Mouse (Mus musculus): ENCODE measurements around the gene Alk. TPM values are rescaled to one million over a fixed set of nuclear protein-coding genes. Genes with fewer than 3 reads are reported as not detected.

Gene Alk
- total and polyA plus RNA-seq, 3 experiments: not detected

- no peak overlapping the region for H3K27ac ChIP-seq (ENCODE audit: control insufficient read depth, low read depth, low read length)
- no peaks in the 10 kb centered on the region for H3K79me2 ChIP-seq (ENCODE audit: control insufficient read depth, insufficient read depth, low read length, poor library complexity)
- no peak for DNase-seq (ENCODE audit: low read depth, low spot score)
- no peaks in the 10 kb centered on the region for H3K9me3 ChIP-seq (replicated peaks; ENCODE audit: insufficient read depth, low read length)
- H3K9ac ChIP-seq (ENCODE audit: control insufficient read depth, low read depth, low read length, poor library complexity, severe bottlenecking): no peak overlapping the region
- no peaks in the 10 kb centered on the region for H3K27me3 ChIP-seq (ENCODE audit: control insufficient read depth in 1 of 2, insufficient read depth in 2 of 2, low read length in 2 of 2)
- TF ChIP-seq JUND (IDR thresholded peaks at IDR 0.05; ENCODE audit: low read depth, low read length) (no peak), ZC3H11A (IDR thresholded peaks at IDR 0.05; ENCODE audit: low read depth, low read length) (no peak), TCF12 (IDR thresholded peaks at IDR 0.05; ENCODE audit: low read depth, low read length) (no peak), MAX (IDR thresholded peaks at IDR 0.05; ENCODE audit: low read length) (no peak), MYC (IDR thresholded peaks at IDR 0.05; ENCODE audit: low read depth, low read length) (no peak), BHLHE40 (IDR thresholded peaks at IDR 0.05; ENCODE audit: borderline replicate concordance, low read depth, low read length) (no peak), ELF1 (IDR thresholded peaks at IDR 0.05; ENCODE audit: low read depth, low read length) (no peak)
- no peaks in the 10 kb centered on the region for H3K36me3 ChIP-seq (ENCODE audit: control insufficient read depth in 1 of 2, insufficient read depth in 2 of 2, low read length in 2 of 2)
- H3K4me1 ChIP-seq (ENCODE audit: control insufficient read depth in 1 of 2, insufficient read depth in 2 of 2, low read length in 2 of 2): no peaks in the 10 kb centered on the region
- H3K4me3 ChIP-seq (ENCODE audit: control insufficient read depth in 1 of 2, insufficient read depth in 1 of 2, low read depth in 2 of 2, low read length in 2 of 2): no peak overlapping the region
Measured at GRCm38 (mm10) chr17:71869372-71870231, 734.8 kb downstream of the Alk start.

GRCm38 (mm10) chr17:71868828-71869227 is 735.6 kb downstream of the Alk start:
- Histone ChIP-seq H3K9me3 (replicated peaks; ENCODE audit: insufficient read depth, low read length) (no peaks in the 10 kb centered on the region), H3K79me2 (ENCODE audit: control insufficient read depth, insufficient read depth, low read length, poor library complexity) (no peaks in the 10 kb centered on the region), H3K4me3 (ENCODE audit: control insufficient read depth in 1 of 2, insufficient read depth in 1 of 2, low read depth in 2 of 2, low read length in 2 of 2) (no peak overlapping the region), H3K36me3 (ENCODE audit: control insufficient read depth in 1 of 2, insufficient read depth in 2 of 2, low read length in 2 of 2) (no peaks in the 10 kb centered on the region), H3K9ac (ENCODE audit: control insufficient read depth, low read depth, low read length, poor library complexity, severe bottlenecking) (no peak overlapping the region), H3K4me1 (ENCODE audit: control insufficient read depth in 1 of 2, insufficient read depth in 2 of 2, low read length in 2 of 2) (no peaks in the 10 kb centered on the region), H3K27ac (ENCODE audit: control insufficient read depth, low read depth, low read length) (no peak overlapping the region), H3K27me3 (ENCODE audit: control insufficient read depth in 1 of 2, insufficient read depth in 2 of 2, low read length in 2 of 2) (no peaks in the 10 kb centered on the region)
- DNase-seq (ENCODE audit: low read depth, low spot score): no peak
- TF ChIP-seq JUND (IDR thresholded peaks at IDR 0.05; ENCODE audit: low read depth, low read length): no peak
- TF ChIP-seq MYB (IDR thresholded peaks at IDR 0.05; ENCODE audit: low read depth, low read length): no peak
- no peak for TF ChIP-seq CHD1 (IDR thresholded peaks at IDR 0.05; ENCODE audit: low read depth, low read length)
- no peak for TF ChIP-seq POLR2AphosphoS5 (IDR thresholded peaks at IDR 0.05; ENCODE audit: borderline replicate concordance, low read depth, low read length)
- TF ChIP-seq HCFC1 (IDR thresholded peaks at IDR 0.05; ENCODE audit: low read depth, low read length): no peak
- TF ChIP-seq MYC (IDR thresholded peaks at IDR 0.05; ENCODE audit: low read depth, low read length): no peak
- no peak for TF ChIP-seq ZKSCAN1 (IDR thresholded peaks at IDR 0.05; ENCODE audit: low read depth, low read length)
- TF ChIP-seq CTCF (IDR thresholded peaks at IDR 0.05 in 2 of 3, conservative IDR thresholded peaks at IDR 0.05 in 1 of 3; ENCODE audit: control insufficient read depth in 1 of 3, insufficient read depth in 1 of 3, low read depth in 2 of 3, low read length in 3 of 3, poor library complexity in 1 of 3, severe bottlenecking in 1 of 3): no peak
- no peak for TF ChIP-seq USF1 (IDR thresholded peaks at IDR 0.05; ENCODE audit: low read depth, low read length)
- TF ChIP-seq MEF2A (IDR thresholded peaks at IDR 0.05; ENCODE audit: extremely low read depth, insufficient replicate concordance, low read depth, low read length, poor library complexity, severe bottlenecking): no peak

All from MEL (cell line).